In the genomic region with DNA sequence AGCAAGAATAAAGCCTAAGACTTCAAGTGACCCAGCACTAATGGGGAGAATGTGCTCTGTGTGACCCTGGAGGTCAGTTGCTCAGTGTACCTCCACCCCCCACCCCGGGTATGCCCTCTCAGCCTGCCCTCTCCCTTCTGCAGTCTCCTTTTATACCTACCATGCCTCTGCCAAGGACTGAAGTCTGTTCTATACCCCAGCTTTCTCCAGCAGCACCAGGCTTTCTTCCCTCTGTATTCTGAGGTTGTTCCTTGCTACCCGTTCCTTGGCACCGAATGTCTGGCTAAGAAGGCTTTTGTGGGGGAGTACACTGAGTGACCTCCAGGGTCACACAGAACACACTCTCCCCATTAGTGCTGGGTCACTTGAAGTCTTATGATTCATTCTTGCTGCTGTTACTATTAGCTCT, we compare ENCODE assay signal across 21 mouse cellular contexts. TPM values are rescaled to one million over a fixed set of nuclear protein-coding genes. Genes with fewer than 3 reads are reported as not detected.
DNase-seq lines count a peak whose midpoint lies in the region; ATAC-seq and TF ChIP-seq lines count a peak whose summit lies in the region.
"Had no signal": no experiment of that assay in that cellular context is flagged by ENCODE, and none has a peak within 500 bp of the region (broad histone marks: within the 10 kb centered on the region; RNA-seq: fewer than 3 reads in every experiment).

No protein-coding gene starts in this region.

- no peak for TF ChIP-seq CTCF in lung, postnatal 0 days (IDR thresholded peaks at IDR 0.05)

- WGBS in hindbrain, embryonic 15.5 days = 4% methylated on average over 3 of the region's 3 CpGs
- WGBS in hindbrain, embryonic 12.5 days = 16% methylated on average over 3 of the region's 3 CpGs
- WGBS in lung, postnatal 0 days = 52% methylated on average over 3 of the region's 3 CpGs
- WGBS in embryonic facial prominence, embryonic 10.5 days = 24% methylated on average over 3 of the region's 3 CpGs

- 0 out of 2 replicates have a peak, but pooled peaks have one; percentile 19 for ATAC-seq in hindbrain, embryonic 15.5 days (ENCODE audit: low FRiP score, low read depth)
- no peak for ATAC-seq in hindbrain, embryonic 12.5 days (ENCODE audit: low FRiP score)
- no peak for ATAC-seq in lung, postnatal 0 days
- ATAC-seq: intestine, embryonic 16.5 days had no signal

- H3K9ac ChIP-seq in hindbrain, embryonic 15.5 days = no peak overlapping the region
- H3K9ac ChIP-seq in hindbrain, embryonic 12.5 days = no peak overlapping the region
- no peak overlapping the region for H3K9ac ChIP-seq in lung, postnatal 0 days (replicated peaks; ENCODE audit: low read depth)
- H3K9ac ChIP-seq: limb, embryonic 15.5 days; lung, embryonic 14.5 days had no signal

- peaks cover 33% of the 10 kb centered on the region for H3K27me3 ChIP-seq in hindbrain, embryonic 15.5 days
- H3K27me3 ChIP-seq in hindbrain, embryonic 12.5 days = peaks cover 76% of the 10 kb centered on the region
- no peaks in the 10 kb centered on the region for H3K27me3 ChIP-seq in lung, postnatal 0 days (replicated peaks; ENCODE audit: insufficient read depth, low read length)
- peaks cover 62% of the 10 kb centered on the region for H3K27me3 ChIP-seq in embryonic facial prominence, embryonic 10.5 days (replicated peaks; ENCODE audit: low read depth, poor library complexity, severe bottlenecking)
- H3K27me3 ChIP-seq: limb, embryonic 15.5 days had no signal

- no peaks in the 10 kb centered on the region for H3K4me1 ChIP-seq in hindbrain, embryonic 15.5 days (replicated peaks)
- H3K4me1 ChIP-seq in hindbrain, embryonic 12.5 days = no peaks in the 10 kb centered on the region
- no peaks in the 10 kb centered on the region; the same call in 1 of the 2 replicates for H3K4me1 ChIP-seq in lung, postnatal 0 days (ENCODE audit: insufficient read depth, low read depth, low read length)
- H3K4me1 ChIP-seq in embryonic facial prominence, embryonic 10.5 days = peaks cover 42% of the 10 kb centered on the region
- H3K4me1 ChIP-seq: limb, embryonic 15.5 days had no signal

- no peak overlapping the region for H3K4me2 ChIP-seq in hindbrain, embryonic 15.5 days
- no peak overlapping the region for H3K4me2 ChIP-seq in hindbrain, embryonic 12.5 days (replicated peaks)
- H3K4me2 ChIP-seq in lung, postnatal 0 days (replicated peaks; ENCODE audit: low read depth, low read length) = peak overlapping the region; percentile 25
- H3K4me2 ChIP-seq: heart, embryonic 11.5 days; limb, embryonic 15.5 days; lung, embryonic 14.5 days had no signal

- no peaks in the 10 kb centered on the region for H3K9me3 ChIP-seq in hindbrain, embryonic 15.5 days
- no peaks in the 10 kb centered on the region for H3K9me3 ChIP-seq in hindbrain, embryonic 12.5 days (replicated peaks)
- H3K9me3 ChIP-seq in lung, postnatal 0 days (ENCODE audit: low read length) = no peaks in the 10 kb centered on the region
- no peaks in the 10 kb centered on the region for H3K9me3 ChIP-seq in embryonic facial prominence, embryonic 10.5 days
- H3K9me3 ChIP-seq: limb, embryonic 15.5 days had no signal

- no peak for TF ChIP-seq EP300 in lung, postnatal 0 days (IDR thresholded peaks at IDR 0.05)

- DNase-seq in lung, postnatal 0 days (ENCODE audit: low spot score) = no peak
- no peak for DNase-seq in lung, postnatal 10 days
- peak; percentile 23 for DNase-seq in embryonic facial prominence, embryonic 10.5 days (ENCODE audit: low spot score)
- peak; percentile 11 for DNase-seq in retina, postnatal 1 day
- DNase-seq in heart, adult 18-20 months = no peak
- DNase-seq: adrenal gland, adult 2 months; B cell, adult 2 months; cerebellum, adult 8-10 months; gastrocnemius, postnatal 25 days; lung, embryonic 14.5 days; right cerebral cortex, postnatal 14 days; thymus, postnatal 36 days had no signal

- no peak overlapping the region for H3K27ac ChIP-seq in hindbrain, embryonic 15.5 days (replicated peaks)
- no peak overlapping the region for H3K27ac ChIP-seq in hindbrain, embryonic 12.5 days
- no peak overlapping the region for H3K27ac ChIP-seq in lung, postnatal 0 days (ENCODE audit: low read length)
- H3K27ac ChIP-seq in embryonic facial prominence, embryonic 10.5 days (replicated peaks) = no peak overlapping the region
- H3K27ac ChIP-seq: limb, embryonic 15.5 days had no signal

- H3K36me3 ChIP-seq in hindbrain, embryonic 15.5 days = no peaks in the 10 kb centered on the region
- H3K36me3 ChIP-seq in hindbrain, embryonic 12.5 days = no peaks in the 10 kb centered on the region
- H3K36me3 ChIP-seq in lung, postnatal 0 days (ENCODE audit: insufficient read depth, low read length) = no peaks in the 10 kb centered on the region
- no peaks in the 10 kb centered on the region for H3K36me3 ChIP-seq in embryonic facial prominence, embryonic 10.5 days (replicated peaks)
- H3K36me3 ChIP-seq: limb, embryonic 15.5 days had no signal

- H3K4me3 ChIP-seq in hindbrain, embryonic 15.5 days = no peak overlapping the region
- no peak overlapping the region for H3K4me3 ChIP-seq in hindbrain, embryonic 12.5 days
- 0 out of 2 replicates have a peak overlapping the region, but pooled peaks have one; percentile 12 for H3K4me3 ChIP-seq in lung, postnatal 0 days (ENCODE audit: low read depth, low read length)
- no peak overlapping the region for H3K4me3 ChIP-seq in embryonic facial prominence, embryonic 10.5 days
- H3K4me3 ChIP-seq: limb, embryonic 15.5 days had no signal

RNA-seq across cellular contexts. Expression of a gene that starts 0.9 kb away (rescaled TPM):
- not detected in 2 replicates for polyA plus RNA-seq in hindbrain, embryonic 15.5 days (2015; fragmentation: Nextera tagmentation; extraction: Ambion mirVana)
- 0.29 TPM in 1 of 2 replicates, not detected in the other for polyA plus RNA-seq in hindbrain, embryonic 12.5 days (2016; fragmentation: Nextera tagmentation; extraction: Ambion mirVana)
- 194 and 256 TPM in 2 replicates for polyA plus RNA-seq in lung, postnatal 0 days (2015; fragmentation: Nextera tagmentation; extraction: Ambion mirVana)
- 3.8 and 4.7 TPM in 2 replicates for polyA plus RNA-seq in embryonic facial prominence, embryonic 10.5 days (2016; fragmentation: Nextera tagmentation; extraction: Ambion mirVana)
- 10 to 100 TPM; 31.1 to 33.0 TPM for total RNA-seq in heart, adult 18-20 months (2021)
- total RNA-seq: left cerebral cortex, postnatal 14 days; megakaryocyte, adult 5-6 weeks; neutrophil, adult 5-6 weeks had no signal
- polyA plus RNA-seq: heart, embryonic 11.5 days had no signal

RNA-seq across cellular contexts. Expression of a gene that starts 29.2 kb away (rescaled TPM):
- 11.1 and 13.2 TPM in 2 replicates for polyA plus RNA-seq in hindbrain, embryonic 15.5 days (2015; fragmentation: Nextera tagmentation; extraction: Ambion mirVana)
- polyA plus RNA-seq in hindbrain, embryonic 12.5 days (2016; fragmentation: Nextera tagmentation; extraction: Ambion mirVana) = 11.2 and 13.9 TPM in 2 replicates
- polyA plus RNA-seq in lung, postnatal 0 days (2015; fragmentation: Nextera tagmentation; extraction: Ambion mirVana) = 14.4 and 15.5 TPM in 2 replicates
- 18.7 and 24.0 TPM in 2 replicates for polyA plus RNA-seq in embryonic facial prominence, embryonic 10.5 days (2016; fragmentation: Nextera tagmentation; extraction: Ambion mirVana)
- total RNA-seq in heart, adult 18-20 months (2021) = 1 to 10 TPM; 3.7 to 6.7 TPM
- total RNA-seq: neutrophil, adult 5-6 weeks had no signal

RNA-seq across cellular contexts. Expression of a gene that starts 41.1 kb away (rescaled TPM):
- polyA plus RNA-seq in hindbrain, embryonic 15.5 days (2015; fragmentation: Nextera tagmentation; extraction: Ambion mirVana) = 1.3 and 1.5 TPM in 2 replicates
- 0.40 and 0.50 TPM in 2 replicates for polyA plus RNA-seq in hindbrain, embryonic 12.5 days (2016; fragmentation: Nextera tagmentation; extraction: Ambion mirVana)
- polyA plus RNA-seq in lung, postnatal 0 days (2015; fragmentation: Nextera tagmentation; extraction: Ambion mirVana) = 0.17 and 0.38 TPM in 2 replicates
- 0.12 and 0.55 TPM in 2 replicates for polyA plus RNA-seq in embryonic facial prominence, embryonic 10.5 days (2016; fragmentation: Nextera tagmentation; extraction: Ambion mirVana)
- total RNA-seq in heart, adult 18-20 months (2021) = 10 to 100 TPM; 19.9 to 20.1 TPM
- total RNA-seq: adrenal gland, adult 2 months; megakaryocyte, adult 5-6 weeks; neutrophil, adult 5-6 weeks had no signal
- polyA plus RNA-seq: embryonic facial prominence, embryonic 11.5 days; lung, embryonic 14.5 days had no signal

Comparison
In these comparisons a context has a peak if more than half of its experiments do, and no peak if none do; other contexts are left out.
1. DNase-seq: peak in embryonic facial prominence, embryonic 10.5 days (single experiment) and retina, postnatal 1 day (single experiment); none in lung, postnatal 0 days (single experiment), lung, postnatal 10 days (single experiment) and heart, adult 18-20 months (0 of 2).
2. RNA of a gene that starts 0.9 kb away (polyA plus RNA-seq): 194 to 256 TPM in lung, postnatal 0 days; 3.8 to 4.7 TPM in embryonic facial prominence, embryonic 10.5 days, 0.29 TPM in hindbrain, embryonic 12.5 days and not detected in hindbrain, embryonic 15.5 days; every median in the first group is over 10 times any median in the second.